Mouse (Mus musculus) cerebellum, adult 2 months (tissue): Measurements from ENCODE around the gene Rgs3. TPM values are rescaled to one million over a fixed set of nuclear protein-coding genes. Genes with fewer than 3 reads are reported as not detected.

ENCODE experiments used
- DNase-seq, 2 experiments: peaks; one replicate each; pipeline ENCODE4 v3.0.0; 2021
- H3K27ac ChIP-seq: fragments of 200-500 bp; 2 replicates; pipeline ENCODE4 v1.5.1; 2012; ENCODE audit warnings: low read length, control low read depth, inconsistent platforms; ENCODE audit not compliant: insufficient read depth
- H3K27me3 ChIP-seq: fragments of 200-500 bp; 2 replicates; pipeline ENCODE4 v1.6.1; 2012; ENCODE audit warnings: inconsistent platforms, mild to moderate bottlenecking, low read length, moderate library complexity; ENCODE audit not compliant: control insufficient read depth, insufficient read depth
- H3K4me1 ChIP-seq: fragments of 200-500 bp; 2 replicates; pipeline ENCODE4 v1.6.1; 2011; ENCODE audit warnings: low read length; ENCODE audit not compliant: control insufficient read depth, insufficient read depth
- H3K4me3 ChIP-seq: fragments of 200-500 bp; replicated peaks from 2 replicates; pipeline ENCODE3; 2011; ENCODE audit warnings: mild to moderate bottlenecking, low read depth, low read length, control low read depth; ENCODE audit not compliant: insufficient read depth
- CTCF ChIP-seq: fragments of 200-500 bp; IDR thresholded peaks from 2 replicates; pipeline ENCODE4 v1.5.1; 2011; ENCODE audit warnings: low read depth, mild to moderate bottlenecking, control low read depth, low read length, moderate library complexity, borderline replicate concordance; ENCODE audit not compliant: insufficient read depth
- POLR2A ChIP-seq: fragments of 200-500 bp; IDR thresholded peaks from 2 replicates; pipeline ENCODE4 v1.6.1; 2011; ENCODE audit warnings: low read length, control low read depth, borderline replicate concordance; ENCODE audit not compliant: insufficient read depth
- WGBS: fragments of 180-500 bp; shearing (Covaris S2); methylation state at CpG from one replicate; pipeline ENCODE4 v1.1.7; 2018; 5-methylcytosine and 5-hydroxymethylcytosine counted together
- polyA plus RNA-seq: library from polyadenylated mRNA; depleted of rRNA; stranded (reverse); fragments of >200 nt; gene quantifications from 2 replicates; pipeline ENCODE4 v1.2.3, GENCODE M21; 2012; rRNA removed

Rgs3 gene
- polyA plus RNA-seq, result 92.7 and 97.5 TPM in 2 replicates

DNA sequence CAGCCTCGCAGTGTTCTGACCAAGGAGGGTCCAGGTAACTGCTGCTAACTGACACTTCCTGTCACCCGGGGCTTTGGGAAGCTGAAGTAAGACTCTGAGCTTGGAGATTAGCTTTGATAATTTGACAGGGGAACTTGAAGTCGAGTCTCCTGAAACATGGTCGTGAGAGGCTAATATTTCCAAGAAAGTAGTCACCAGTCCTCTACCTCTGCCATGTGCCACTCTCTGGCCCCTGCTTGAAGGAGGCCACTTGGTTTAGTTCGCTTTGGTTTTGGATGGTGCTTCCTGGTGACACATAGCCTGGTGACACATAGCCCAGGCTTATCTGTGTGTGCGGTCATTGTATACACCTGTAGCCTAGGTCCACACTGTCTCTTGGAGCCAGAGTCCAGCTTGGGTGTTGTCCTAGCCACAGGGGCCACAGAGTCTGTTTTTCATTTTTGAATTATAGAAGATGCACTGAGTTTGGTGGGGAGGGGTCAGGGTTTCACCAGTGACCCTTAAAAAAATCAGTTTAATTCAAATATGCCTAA, at the start of gene Rgs3:
TSS of gene Rgs3 (plus strand) at position 51 of the 533 bp plus-strand sequence.
- Histone ChIP-seq H3K4me1 (no peaks in the 10 kb centered on the region; the same call in 1 of the 2 replicates), H3K27me3 (no peaks in the 10 kb centered on the region), H3K27ac (no peak within 1 kb of the TSS), H3K4me3 (no peak within 1 kb of the TSS)
- TF ChIP-seq POLR2A, result no peak
- TF ChIP-seq CTCF, result no peak
- DNase-seq, result no peak
- WGBS, result 69% methylated on average over 6 of the region's 6 CpGs

- H3K4me3 ChIP-seq, result no peak overlapping the region
- 44% methylated on average over 11 of the region's 11 CpGs for WGBS
- H3K27ac ChIP-seq, result no peak overlapping the region
- no peak for DNase-seq
- TF ChIP-seq POLR2A, result no peak
- no peak for TF ChIP-seq CTCF
- H3K4me1 ChIP-seq, result peaks cover 5% of the 10 kb centered on the region
- no peaks in the 10 kb centered on the region for H3K27me3 ChIP-seq
Measured at GRCm38 (mm10) chr4:62509946-62510345, 49.7 kb upstream of the Rgs3 start.

- TF ChIP-seq CTCF (no peak), POLR2A (no peak)
- Histone ChIP-seq H3K27ac (no peak overlapping the region), H3K4me1 (peaks cover 24% of the 10 kb centered on the region), H3K4me3 (no peak overlapping the region), H3K27me3 (no peaks in the 10 kb centered on the region)
- no peak for DNase-seq
- WGBS, result 50% methylated on average over 11 of the region's 11 CpGs
Measured at GRCm38 (mm10) chr4:62513998-62514506, 45.6 kb upstream of the Rgs3 start.

DNA sequence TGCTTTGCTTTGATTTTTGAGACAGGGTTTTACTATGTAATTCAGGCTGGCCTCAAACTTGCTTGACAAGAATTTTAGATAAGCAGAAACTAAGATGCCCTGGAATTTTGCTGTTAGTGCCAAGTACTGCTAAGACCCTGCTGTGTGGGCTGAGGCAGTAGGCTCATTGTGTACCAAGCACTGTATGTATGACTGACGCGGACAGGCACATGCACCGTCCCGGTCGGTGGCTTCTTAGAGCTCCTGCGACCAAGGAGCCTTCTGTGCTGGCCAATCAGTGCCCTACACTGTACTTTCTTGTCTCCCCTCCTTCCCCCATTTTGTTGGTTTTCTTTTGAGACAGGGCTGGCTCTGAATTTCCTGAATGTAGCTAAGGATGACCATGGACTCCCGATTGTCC, 44.7 kb upstream of the Rgs3 start:
- Histone ChIP-seq H3K4me1 (peaks cover 24% of the 10 kb centered on the region), H3K27me3 (no peaks in the 10 kb centered on the region), H3K4me3 (peak overlapping the region; percentile 20), H3K27ac (peak overlapping the region; percentile 95)
- TF ChIP-seq CTCF, result no peak
- TF ChIP-seq POLR2A, result no peak
- WGBS, result 37% methylated on average over 7 of the region's 7 CpGs
- no peak for DNase-seq

- WGBS, result 16% methylated on average over 3 of the region's 3 CpGs
- TF ChIP-seq POLR2A, result no peak
- no peak for TF ChIP-seq CTCF
- H3K4me3 ChIP-seq, result peak overlapping the region; percentile 20
- DNase-seq, result peak in 1 of 2 experiments; percentile 66
- H3K27ac ChIP-seq, result peak overlapping the region; percentile 95
- H3K27me3 ChIP-seq, result no peaks in the 10 kb centered on the region
- peaks cover 24% of the 10 kb centered on the region for H3K4me1 ChIP-seq
Measured at GRCm38 (mm10) chr4:62515490-62515889, 44.2 kb upstream of the Rgs3 start.

DNA sequence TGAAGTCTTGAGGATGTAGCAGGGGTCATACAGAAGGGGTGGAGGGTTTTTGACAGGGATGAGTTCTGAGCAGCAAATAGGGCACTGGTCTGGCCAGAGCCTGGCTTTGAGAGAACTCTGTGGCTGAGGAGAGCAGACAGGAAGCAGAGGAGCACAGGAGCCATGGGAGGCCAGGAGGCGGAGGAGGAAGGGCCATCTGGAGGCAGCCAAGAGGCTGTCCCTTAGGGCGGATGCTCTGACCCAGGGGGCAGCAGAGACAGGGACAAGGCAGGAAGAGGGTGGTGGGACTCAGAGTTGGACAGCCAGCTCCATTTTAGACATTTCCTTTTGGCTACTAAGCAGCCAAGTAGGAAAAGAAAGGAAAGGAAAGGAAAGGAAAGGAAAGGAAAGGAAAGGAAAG, 43.6 kb upstream of the Rgs3 start:
- Histone ChIP-seq H3K27ac (peak overlapping the region; percentile 95), H3K27me3 (no peaks in the 10 kb centered on the region), H3K4me1 (peaks cover 24% of the 10 kb centered on the region), H3K4me3 (peak overlapping the region; percentile 20)
- DNase-seq, result peak; percentile 72 to 80
- peak; percentile 39; the same call in 1 of the 2 replicates for TF ChIP-seq POLR2A
- 0 out of 2 replicates have a peak, but pooled peaks have one; percentile 1 for TF ChIP-seq CTCF
- 6% methylated on average over 2 of the region's 2 CpGs for WGBS

DNA sequence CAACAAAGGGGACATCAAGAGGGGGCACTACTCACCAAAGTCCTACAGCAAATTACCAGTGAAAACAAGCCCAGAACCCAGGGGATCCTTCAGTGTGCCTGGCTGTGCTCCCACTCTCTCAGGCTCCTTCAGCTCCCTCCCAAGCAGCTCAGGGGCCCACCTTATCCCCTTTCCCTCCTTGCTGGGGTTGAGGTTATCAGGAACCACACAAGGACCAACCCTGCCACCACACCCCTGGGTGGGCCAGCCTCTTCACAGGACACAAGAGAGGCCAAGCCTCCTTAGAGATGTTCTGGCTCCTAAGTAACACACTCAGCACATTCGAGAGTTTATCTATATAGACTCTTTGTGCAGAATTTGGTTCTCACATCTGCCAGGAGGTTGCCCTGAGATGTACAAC, 43.1 kb upstream of the Rgs3 start:
- Histone ChIP-seq H3K4me1 (peaks cover 24% of the 10 kb centered on the region), H3K27me3 (no peaks in the 10 kb centered on the region), H3K4me3 (peak overlapping the region; percentile 0), H3K27ac (peak overlapping the region; percentile 95)
- TF ChIP-seq POLR2A, result no peak
- TF ChIP-seq CTCF, result no peak
- DNase-seq, result no peak
- 80% methylated on average over 1 of the region's 1 CpGs for WGBS

DNA sequence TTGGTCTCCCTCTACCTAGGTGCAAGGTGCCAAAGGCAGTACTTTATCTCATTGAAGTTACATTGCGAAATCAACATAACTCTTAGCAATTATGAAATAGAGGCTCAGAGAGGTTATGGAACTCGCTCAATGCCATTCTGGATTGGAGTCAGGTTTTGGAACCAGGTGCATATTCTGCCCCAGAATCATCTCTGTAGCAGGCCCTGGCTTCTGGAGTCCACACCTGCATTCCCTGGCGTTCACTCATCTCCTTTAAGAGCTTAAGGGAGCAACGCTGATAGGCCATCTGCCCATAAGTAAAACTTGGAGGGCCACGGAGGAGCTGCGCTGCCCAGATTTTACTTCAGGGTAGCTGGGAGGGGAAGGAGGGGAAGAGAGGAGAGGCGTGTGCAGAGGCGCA, 42.6 kb upstream of the Rgs3 start:
- no peak overlapping the region for H3K4me3 ChIP-seq
- peaks cover 24% of the 10 kb centered on the region for H3K4me1 ChIP-seq
- H3K27me3 ChIP-seq, result no peaks in the 10 kb centered on the region
- no peak for DNase-seq
- WGBS, result 65% methylated on average over 8 of the region's 8 CpGs
- TF ChIP-seq CTCF, result no peak
- TF ChIP-seq POLR2A, result no peak
- peak overlapping the region; percentile 48 for H3K27ac ChIP-seq
